Mouse (Mus musculus): ENCODE results near the gene Sec61a1. TPM values are rescaled to one million over a fixed set of nuclear protein-coding genes. Genes with fewer than 3 reads are reported as not detected.
A peak's percentile ranks its signal among the peaks of the same experiment; 100 is the strongest.

Gene Sec61a1
- polyA plus RNA-seq, 1 experiment = 146 TPM

- 80% methylated on average over 2 of the region's 2 CpGs for WGBS
- TF ChIP-seq POLR2A (IDR thresholded peaks at IDR 0.05; ENCODE audit: low read depth, low read length) = no peak
- no peak for TF ChIP-seq CTCF (conservative IDR thresholded peaks at IDR 0.05; ENCODE audit: insufficient read depth, insufficient read length, low read depth, low read length)
- no peak overlapping the region for H3K4me3 ChIP-seq (ENCODE audit: insufficient read depth, low read depth, low read length)
- H3K27me3 ChIP-seq (replicated peaks; ENCODE audit: control insufficient read depth, insufficient read depth, low read length) = no peaks in the 10 kb centered on the region
- no peaks in the 10 kb centered on the region for H3K4me1 ChIP-seq (ENCODE audit: control insufficient read depth, insufficient read depth, low read length)
- no peaks in the 10 kb centered on the region for H3K36me3 ChIP-seq (ENCODE audit: control insufficient read depth, insufficient read depth, low read length)
- DNase-seq = no peak
- H3K27ac ChIP-seq (ENCODE audit: insufficient read depth, low read depth, low read length) = no peak overlapping the region
These were observed 31.2 kb upstream of the Sec61a1 start for GRCm38 (mm10) chr6:88549916-88550315.

GRCm38 (mm10) chr6:88549137-88549814 lies 30.6 kb upstream of the Sec61a1 start:
- no peak for TF ChIP-seq CTCF (conservative IDR thresholded peaks at IDR 0.05; ENCODE audit: insufficient read depth, insufficient read length, low read depth, low read length)
- no peak for TF ChIP-seq POLR2A (IDR thresholded peaks at IDR 0.05; ENCODE audit: low read depth, low read length)
- Histone ChIP-seq H3K36me3 (ENCODE audit: control insufficient read depth, insufficient read depth, low read length) (no peaks in the 10 kb centered on the region), H3K4me1 (ENCODE audit: control insufficient read depth, insufficient read depth, low read length) (no peaks in the 10 kb centered on the region), H3K4me3 (ENCODE audit: insufficient read depth, low read depth, low read length) (no peak overlapping the region), H3K27ac (ENCODE audit: insufficient read depth, low read depth, low read length) (no peak overlapping the region), H3K27me3 (replicated peaks; ENCODE audit: control insufficient read depth, insufficient read depth, low read length) (no peaks in the 10 kb centered on the region)
- peak; percentile 51 for DNase-seq
- WGBS = 29% methylated on average over 4 of the region's 4 CpGs

GRCm38 (mm10) chr6:88548405-88549049 lies 29.8 kb upstream of the Sec61a1 start:
- Histone ChIP-seq H3K27me3 (replicated peaks; ENCODE audit: control insufficient read depth, insufficient read depth, low read length) (no peaks in the 10 kb centered on the region), H3K36me3 (ENCODE audit: control insufficient read depth, insufficient read depth, low read length) (no peaks in the 10 kb centered on the region), H3K4me1 (ENCODE audit: control insufficient read depth, insufficient read depth, low read length) (no peaks in the 10 kb centered on the region), H3K27ac (ENCODE audit: insufficient read depth, low read depth, low read length) (no peak overlapping the region), H3K4me3 (ENCODE audit: insufficient read depth, low read depth, low read length) (no peak overlapping the region)
- WGBS = 78% methylated on average over 10 of the region's 10 CpGs
- TF ChIP-seq POLR2A (IDR thresholded peaks at IDR 0.05; ENCODE audit: low read depth, low read length) = no peak
- TF ChIP-seq CTCF (conservative IDR thresholded peaks at IDR 0.05; ENCODE audit: insufficient read depth, insufficient read length, low read depth, low read length) = no peak
- DNase-seq = no peak

GRCm38 (mm10) chr6:88545397-88545790 lies 26.7 kb upstream of the Sec61a1 start:
- H3K27me3 ChIP-seq (replicated peaks; ENCODE audit: control insufficient read depth, insufficient read depth, low read length) = no peaks in the 10 kb centered on the region
- 62% methylated on average over 10 of the region's 10 CpGs for WGBS
- H3K27ac ChIP-seq (ENCODE audit: insufficient read depth, low read depth, low read length) = no peak overlapping the region
- no peak for DNase-seq
- no peaks in the 10 kb centered on the region for H3K36me3 ChIP-seq (ENCODE audit: control insufficient read depth, insufficient read depth, low read length)
- TF ChIP-seq POLR2A (IDR thresholded peaks at IDR 0.05; ENCODE audit: low read depth, low read length) (no peak), CTCF (conservative IDR thresholded peaks at IDR 0.05; ENCODE audit: insufficient read depth, insufficient read length, low read depth, low read length) (no peak)
- H3K4me1 ChIP-seq (ENCODE audit: control insufficient read depth, insufficient read depth, low read length) = no peaks in the 10 kb centered on the region
- no peak overlapping the region for H3K4me3 ChIP-seq (ENCODE audit: insufficient read depth, low read depth, low read length)

- no peaks in the 10 kb centered on the region for H3K27me3 ChIP-seq (replicated peaks; ENCODE audit: control insufficient read depth, insufficient read depth, low read length)
- no peak for TF ChIP-seq POLR2A (IDR thresholded peaks at IDR 0.05; ENCODE audit: low read depth, low read length)
- no peak for TF ChIP-seq CTCF (conservative IDR thresholded peaks at IDR 0.05; ENCODE audit: insufficient read depth, insufficient read length, low read depth, low read length)
- H3K4me1 ChIP-seq (ENCODE audit: control insufficient read depth, insufficient read depth, low read length) = no peaks in the 10 kb centered on the region
- WGBS = 52% methylated on average over 11 of the region's 11 CpGs
- H3K4me3 ChIP-seq (ENCODE audit: insufficient read depth, low read depth, low read length) = no peak overlapping the region
- H3K27ac ChIP-seq (ENCODE audit: insufficient read depth, low read depth, low read length) = no peak overlapping the region
- H3K36me3 ChIP-seq (ENCODE audit: control insufficient read depth, insufficient read depth, low read length) = no peaks in the 10 kb centered on the region
- no peak for DNase-seq
These were observed 26.1 kb upstream of the Sec61a1 start for GRCm38 (mm10) chr6:88544644-88545396.

- H3K27ac ChIP-seq (ENCODE audit: insufficient read depth, low read depth, low read length) = no peak overlapping the region
- H3K36me3 ChIP-seq (ENCODE audit: control insufficient read depth, insufficient read depth, low read length) = no peaks in the 10 kb centered on the region
- H3K27me3 ChIP-seq (replicated peaks; ENCODE audit: control insufficient read depth, insufficient read depth, low read length) = no peaks in the 10 kb centered on the region
- 82% methylated on average over 3 of the region's 3 CpGs for WGBS
- H3K4me3 ChIP-seq (ENCODE audit: insufficient read depth, low read depth, low read length) = no peak overlapping the region
- TF ChIP-seq CTCF (conservative IDR thresholded peaks at IDR 0.05; ENCODE audit: insufficient read depth, insufficient read length, low read depth, low read length) (no peak), POLR2A (IDR thresholded peaks at IDR 0.05; ENCODE audit: low read depth, low read length) (no peak)
- no peak for DNase-seq
- H3K4me1 ChIP-seq (ENCODE audit: control insufficient read depth, insufficient read depth, low read length) = no peaks in the 10 kb centered on the region
These were observed 25.5 kb upstream of the Sec61a1 start for GRCm38 (mm10) chr6:88544241-88544640.
